Mouse (Mus musculus) R1 (cell line): ENCODE results near the gene Limch1.

Experiments used
- DNase-seq: peaks from one replicate; pipeline ENCODE4 v3.0.0-alpha.2; 2018; ENCODE audit warnings: low read depth, low spot score

The Limch1 gene

DNA sequence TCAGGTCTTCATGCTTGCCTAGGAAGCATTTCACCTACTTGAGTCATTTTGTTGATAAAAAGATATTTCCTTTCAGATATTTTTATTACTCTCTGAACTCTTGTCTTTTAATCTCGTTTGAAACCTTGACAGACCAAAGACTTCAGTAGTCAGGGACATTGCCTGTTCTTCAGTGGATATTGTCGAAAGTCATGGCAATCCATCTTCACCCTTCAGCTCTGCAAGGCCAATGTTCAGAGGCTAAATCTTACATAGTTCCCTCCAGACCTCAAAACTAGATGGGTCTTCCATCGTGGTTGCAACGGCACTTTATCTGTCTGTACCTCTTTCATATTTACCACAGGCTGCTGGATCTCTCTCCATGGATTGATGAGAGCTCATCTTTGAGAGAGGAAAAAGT lies 80.0 kb downstream of the Limch1 start:
- DNase-seq: no peak

GRCm38 (mm10) chr5:66826844-66827243 lies 81.2 kb downstream of the Limch1 start:
- DNase-seq: no peak

DNA sequence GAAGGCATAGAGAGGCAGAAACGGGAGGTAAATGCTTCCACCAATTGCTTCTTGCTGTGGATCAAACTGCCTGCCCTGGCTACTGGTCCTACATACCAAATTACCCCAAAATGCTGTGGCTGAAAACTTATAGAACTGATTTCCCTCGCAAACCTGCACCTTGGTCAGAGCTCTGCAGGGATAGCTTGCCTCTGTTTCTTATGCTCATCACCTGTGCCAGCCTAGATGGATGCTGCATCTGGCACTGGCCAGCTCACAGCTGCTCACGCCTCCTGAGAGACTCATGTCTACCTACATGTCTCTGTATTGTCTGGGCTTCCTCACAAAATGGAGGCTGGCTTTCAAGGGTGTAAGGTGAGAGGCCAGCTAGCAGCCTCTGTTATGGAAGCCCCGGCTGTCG lies 83.9 kb downstream of the Limch1 start:
- no peak for DNase-seq

DNA sequence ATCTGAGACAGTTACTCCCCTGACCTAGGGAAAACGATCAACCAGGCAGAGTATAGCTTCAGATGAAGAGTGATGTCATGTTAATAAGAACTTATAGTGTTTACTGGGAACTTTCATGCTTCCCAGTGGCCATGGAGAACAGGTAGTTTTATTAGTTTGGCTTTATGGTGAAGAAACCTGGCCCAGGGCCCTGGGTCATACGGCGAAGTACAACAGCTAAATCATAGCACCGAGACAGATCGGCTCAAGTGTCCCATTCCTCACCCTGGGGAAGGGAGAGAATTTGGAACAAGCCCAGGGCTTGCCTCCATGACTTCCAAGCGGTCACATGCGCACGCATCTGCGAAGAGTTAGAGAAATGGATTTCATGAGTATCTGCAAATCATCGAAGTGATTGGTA lies 84.6 kb downstream of the Limch1 start:
- DNase-seq: no peak

DNA sequence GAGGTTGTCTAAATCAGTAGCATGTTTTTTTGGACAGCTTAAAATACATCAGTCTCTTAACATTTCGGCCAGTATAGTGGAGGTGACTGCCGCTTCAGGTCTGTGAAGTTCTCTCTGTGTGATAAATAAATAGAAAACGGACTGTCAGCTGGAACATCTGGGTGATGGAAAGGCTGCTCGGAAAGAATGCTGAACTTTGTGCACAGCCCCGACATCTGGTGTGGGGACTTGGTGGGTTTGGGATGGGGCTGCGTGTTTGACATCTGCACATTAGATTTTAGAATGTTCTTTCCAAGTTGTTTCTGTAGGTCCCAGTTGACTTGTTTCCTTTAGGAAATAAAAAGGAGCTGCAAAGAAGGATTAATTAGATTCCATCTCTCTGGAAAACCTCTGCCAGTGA lies 89.1 kb downstream of the Limch1 start:
- DNase-seq: no peak

GRCm38 (mm10) chr5:66836892-66837291 lies 91.3 kb downstream of the Limch1 start:
- DNase-seq: peak; percentile 13

- no peak for DNase-seq
Observed at GRCm38 (mm10) chr5:66841971-66842370, 96.3 kb downstream of the Limch1 start.

DNA sequence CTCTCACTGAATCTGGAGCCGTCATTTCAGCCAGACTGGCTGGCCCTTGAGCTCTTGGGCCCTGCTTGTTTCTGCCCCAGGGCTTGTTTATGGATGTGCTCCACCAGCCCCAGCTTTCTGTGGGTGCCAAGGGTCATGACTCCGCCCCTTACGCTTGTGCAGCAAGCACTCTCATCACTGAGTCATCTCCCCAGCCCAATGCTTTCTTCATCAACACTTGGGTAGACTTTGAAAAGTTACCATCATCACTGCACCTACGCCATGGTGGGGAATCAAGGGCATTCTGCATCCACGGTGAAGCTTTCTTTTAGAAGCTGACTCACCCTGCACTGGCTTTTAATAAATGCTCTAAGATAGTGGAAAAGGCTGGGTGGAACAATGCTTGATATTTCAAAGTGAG lies 97.1 kb downstream of the Limch1 start:
- DNase-seq: no peak

GRCm38 (mm10) chr5:66848136-66848535 lies 102.5 kb downstream of the Limch1 start:
- DNase-seq: no peak

DNA sequence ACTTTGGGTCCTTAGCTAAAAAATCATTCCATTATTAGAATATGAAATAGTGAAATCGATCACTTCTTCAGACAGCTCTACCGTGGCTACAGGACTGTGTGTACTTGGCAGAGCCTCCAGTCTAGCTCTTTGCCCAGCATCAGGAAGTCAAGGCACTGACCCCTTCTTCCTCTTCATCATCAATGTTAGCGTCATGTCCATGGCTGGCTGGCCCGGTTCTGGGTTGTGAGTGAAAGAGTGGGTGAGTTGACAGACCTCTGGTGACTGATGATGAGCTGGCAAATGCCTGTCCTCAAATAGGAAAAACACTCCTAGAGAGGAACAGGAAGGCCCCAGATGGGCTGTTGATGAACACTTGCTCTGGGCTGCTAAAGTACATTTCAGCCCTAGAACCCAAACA lies 103.5 kb downstream of the Limch1 start:
- DNase-seq: no peak

DNA sequence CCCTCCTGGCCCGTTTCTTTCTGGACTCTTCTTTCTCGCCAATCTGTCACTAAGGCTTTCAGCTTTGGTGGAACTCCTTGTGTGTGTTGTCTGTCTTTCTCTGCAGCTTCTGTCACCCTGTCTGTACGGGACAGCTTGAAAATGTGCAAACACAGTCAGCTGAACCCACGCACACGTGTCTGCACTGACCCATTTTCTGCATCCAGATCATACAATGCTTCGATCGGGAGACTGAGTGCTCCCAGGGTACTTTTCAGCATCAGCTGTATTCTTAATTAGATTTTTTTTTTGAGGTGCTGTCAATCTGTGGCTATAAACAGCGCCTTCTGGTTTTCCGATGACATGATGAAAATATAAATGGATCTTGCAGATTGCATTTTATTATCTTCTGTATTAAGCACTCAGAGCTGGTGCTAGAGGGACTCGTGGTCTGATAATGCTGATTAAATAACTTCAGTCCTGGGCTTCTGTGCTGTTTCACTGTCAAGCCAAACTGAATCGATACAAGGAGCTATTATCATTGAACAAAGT lies 105.2 kb downstream of the Limch1 start:
- no peak for DNase-seq

DNA sequence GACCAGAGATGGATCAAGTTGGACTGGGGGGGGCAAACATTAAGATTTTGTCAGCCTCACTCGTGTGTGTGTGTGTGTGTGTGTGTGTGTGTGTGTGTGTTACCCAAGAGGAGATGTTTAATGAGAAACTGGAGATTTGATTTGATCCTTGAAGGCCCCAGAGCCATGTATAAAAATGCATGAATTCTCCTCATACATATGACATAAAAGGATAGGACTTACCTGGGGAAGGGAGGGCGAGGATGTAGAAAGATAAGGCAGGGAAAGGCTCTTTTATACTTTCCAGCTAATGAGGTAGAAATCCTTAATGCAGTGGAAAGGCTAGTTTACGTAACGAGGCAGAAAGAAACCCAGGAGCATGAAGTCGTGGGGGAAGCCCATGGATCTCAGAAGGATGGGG lies 106.1 kb downstream of the Limch1 start:
- DNase-seq: no peak

- DNase-seq: no peak
Observed at GRCm38 (mm10) chr5:66854263-66854662, 108.6 kb downstream of the Limch1 start.

DNA sequence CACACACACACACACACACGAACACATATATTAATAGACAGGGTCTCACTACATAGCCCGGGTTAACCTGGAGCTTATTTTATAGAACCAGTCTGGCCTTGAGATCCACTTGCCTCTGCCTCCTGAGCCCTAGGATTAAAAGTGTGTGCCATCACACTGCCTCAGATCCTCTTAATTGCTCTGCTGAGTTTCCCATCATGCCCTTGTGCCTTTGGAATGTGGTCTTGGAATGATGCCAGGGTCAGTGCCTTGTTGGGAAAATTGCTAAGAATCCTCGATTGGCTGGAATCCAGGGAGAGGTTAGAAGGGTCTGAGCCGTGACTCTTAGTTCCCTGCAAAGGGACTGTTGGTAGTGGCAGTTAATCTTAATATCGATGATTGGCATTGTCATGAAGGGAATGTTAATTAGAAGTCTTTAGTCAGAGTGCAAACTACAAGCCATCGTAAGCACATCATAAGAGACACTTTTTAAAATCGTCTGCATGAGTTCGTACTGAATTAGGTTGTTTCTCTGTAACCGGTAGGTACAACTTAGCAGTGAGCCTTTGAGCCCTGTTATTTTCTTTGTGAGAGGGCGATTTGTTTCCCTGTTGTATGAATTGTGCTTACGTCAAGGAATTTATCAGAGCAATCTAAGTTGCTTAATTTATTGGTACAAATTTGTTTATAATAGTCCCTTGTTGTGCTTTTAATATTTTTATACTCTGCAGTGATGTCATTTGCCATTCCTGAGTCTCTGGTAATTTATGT lies 109.9 kb downstream of the Limch1 start:
- DNase-seq: peak; percentile 7

DNA sequence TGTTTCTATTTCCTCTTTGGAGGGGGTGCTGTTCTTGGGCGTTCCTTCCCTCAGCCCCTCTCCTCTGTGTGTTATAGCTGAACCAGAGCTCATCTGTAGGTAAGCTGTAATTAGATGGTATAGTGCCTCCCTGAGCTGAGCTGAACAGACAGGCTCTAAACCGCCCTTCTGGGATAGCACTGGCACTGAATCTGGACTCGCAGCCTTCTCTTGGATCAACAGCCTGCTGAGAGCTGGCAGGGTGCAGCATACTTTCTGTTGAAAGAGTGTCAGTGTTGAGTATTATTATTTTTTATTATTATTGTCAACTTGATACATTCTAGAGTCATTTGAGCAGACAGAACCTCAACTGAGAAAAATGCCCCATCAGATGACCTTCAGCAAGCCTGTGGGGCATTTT lies 113.9 kb downstream of the Limch1 start:
- no peak for DNase-seq

GRCm38 (mm10) chr5:66861232-66862035 lies 115.8 kb downstream of the Limch1 start:
- DNase-seq: no peak

- DNase-seq: no peak
Observed at GRCm38 (mm10) chr5:66862151-66862550, 116.5 kb downstream of the Limch1 start.

DNA sequence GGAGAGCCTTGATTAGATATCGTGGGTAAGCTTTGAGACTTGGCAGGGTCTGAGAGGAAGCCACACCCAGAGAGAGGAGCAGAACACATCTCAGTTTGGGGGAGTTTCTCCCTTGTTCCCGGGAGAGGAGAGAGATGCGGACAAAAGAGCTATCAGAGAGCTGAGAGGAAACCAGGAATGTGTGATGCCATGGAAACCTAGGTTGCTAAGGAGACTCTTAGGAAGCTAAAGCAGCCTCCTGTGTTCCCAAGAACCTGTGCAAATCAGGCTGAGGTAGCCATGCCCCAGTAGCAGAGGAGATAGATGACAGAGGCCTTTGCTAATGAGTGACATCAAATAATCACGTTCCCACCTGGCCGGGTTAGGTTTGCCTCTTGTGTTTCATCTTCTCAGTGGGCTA lies 119.6 kb downstream of the Limch1 start:
- DNase-seq: peak; percentile 58

DNA sequence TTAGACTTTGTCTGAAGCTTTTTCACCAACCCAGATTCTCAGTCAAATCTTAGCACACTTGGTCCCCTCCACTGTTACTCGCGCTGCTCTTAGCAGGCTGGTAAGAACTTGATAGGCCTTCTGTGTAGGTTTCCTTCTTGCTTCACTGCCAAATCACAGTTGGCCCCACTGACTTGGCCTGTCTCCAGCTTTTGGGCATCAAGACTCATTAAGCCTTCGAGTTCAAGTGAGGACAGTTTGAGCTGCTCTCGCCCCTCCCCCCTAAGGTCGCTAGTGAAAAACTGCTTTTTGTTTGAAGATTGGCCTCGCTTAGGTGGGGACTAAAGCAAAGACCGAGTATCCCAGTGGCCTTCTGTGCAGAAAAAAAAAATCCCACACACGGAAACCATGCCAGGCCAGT lies 120.4 kb downstream of the Limch1 start:
- no peak for DNase-seq

DNA sequence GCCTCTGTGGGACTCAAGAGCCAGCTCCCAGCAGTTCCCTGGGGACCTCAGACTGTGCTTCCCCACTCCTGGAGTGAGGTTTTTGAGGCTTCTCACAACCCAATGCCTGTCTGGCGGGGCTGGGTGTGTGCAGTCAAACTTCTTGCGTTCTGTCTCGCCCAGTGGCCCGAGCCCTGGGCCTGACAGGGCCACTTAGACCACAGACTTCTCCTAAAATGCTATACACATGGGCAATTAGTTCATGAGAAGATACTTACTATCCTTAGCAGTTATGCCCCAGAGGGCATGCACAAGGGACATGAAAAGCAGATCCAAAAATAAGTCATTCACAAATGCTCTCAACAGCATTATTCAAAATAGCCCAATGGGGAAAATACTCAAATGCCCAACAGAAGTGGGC lies 123.9 kb downstream of the Limch1 start:
- DNase-seq: no peak

DNA sequence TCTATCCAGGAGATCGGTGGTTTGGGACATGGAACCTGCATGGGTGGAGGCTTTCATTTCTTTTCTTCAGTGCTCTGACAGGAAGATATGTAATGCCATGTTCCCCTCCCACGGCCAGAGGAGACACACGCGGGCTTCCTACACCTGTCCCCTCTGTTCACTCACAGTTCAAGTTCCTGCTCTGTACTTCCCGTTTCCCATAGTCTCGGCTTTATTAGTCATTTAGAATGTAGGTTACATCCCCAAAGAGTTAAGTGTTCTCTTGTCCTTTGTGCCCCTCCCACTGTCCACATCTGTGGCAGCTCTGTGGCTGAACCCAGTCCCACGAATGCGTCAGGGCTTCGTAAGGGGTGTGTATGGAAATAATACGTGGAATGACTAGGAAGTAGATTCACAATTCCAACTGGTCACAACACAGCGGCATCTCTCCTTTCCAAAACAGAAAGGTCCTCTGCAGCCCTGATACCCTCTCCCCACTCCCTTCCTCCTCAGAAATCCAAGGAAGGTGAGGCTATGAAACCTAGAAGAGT lies 126.0 kb downstream of the Limch1 start:
- DNase-seq: no peak

DNA sequence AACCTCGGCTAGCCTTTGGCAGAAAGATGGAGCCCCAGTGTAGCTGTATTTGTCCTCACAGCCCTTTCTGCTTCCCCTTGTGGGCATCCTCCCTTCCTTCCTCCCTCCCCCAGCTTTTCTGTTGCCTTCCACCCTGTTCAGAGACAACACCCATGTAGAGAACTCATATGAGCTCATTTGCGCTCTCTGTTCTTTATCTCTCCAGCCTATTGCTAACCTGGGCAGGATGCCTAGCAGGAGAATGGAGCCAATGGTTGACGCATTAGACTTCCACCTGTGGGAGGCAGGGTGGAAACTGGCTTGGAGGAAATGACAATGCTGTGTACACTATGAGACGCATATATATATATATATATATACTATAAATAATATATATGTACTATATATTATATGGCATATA lies 126.4 kb downstream of the Limch1 start:
- DNase-seq: no peak

DNA sequence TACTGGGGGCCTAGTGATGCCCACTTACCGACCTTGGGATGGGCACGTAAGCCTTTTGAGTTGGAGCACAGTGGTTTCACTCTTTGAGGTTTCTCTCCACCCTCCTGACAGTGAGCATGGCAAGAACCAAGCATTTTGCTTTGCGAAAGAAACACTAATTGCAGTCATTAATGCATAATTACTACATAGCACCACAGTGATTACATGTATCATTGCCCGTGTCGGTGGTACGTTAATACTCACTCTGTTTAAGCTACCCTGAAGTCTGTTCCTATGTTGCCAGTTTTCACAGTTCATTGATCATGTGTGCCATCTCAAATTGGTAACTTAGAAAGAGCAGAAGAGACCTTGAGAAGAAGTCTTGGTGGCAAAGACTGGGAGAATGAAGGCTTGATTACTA lies 127.1 kb downstream of the Limch1 start:
- no peak for DNase-seq
